In genomic region chr9:32906233-32906872, GRCm38 (mm10) we compare ENCODE assay signal across 8 mouse cellular contexts.
A peak's percentile ranks its signal among the peaks of the same experiment; 100 is the strongest.
DNase-seq lines count a peak whose midpoint lies in the region; ATAC-seq and TF ChIP-seq lines count a peak whose summit lies in the region.

No protein-coding gene starts in this region.

- H3K27me3 ChIP-seq in lung, postnatal 0 days (replicated peaks; ENCODE audit: insufficient read depth, low read length): no peaks in the 10 kb centered on the region

- no peak overlapping the region for H3K9ac ChIP-seq in lung, postnatal 0 days (replicated peaks; ENCODE audit: low read depth)

- H3K36me3 ChIP-seq in lung, postnatal 0 days (ENCODE audit: insufficient read depth, low read length): no peaks in the 10 kb centered on the region

- H3K27ac ChIP-seq in lung, postnatal 0 days (ENCODE audit: low read length): peak overlapping the region; percentile 33; the same call in 1 of the 2 replicates

- peak; percentile 32 for DNase-seq in adrenal gland, postnatal 14 days
- no peak for DNase-seq in adrenal gland, adult 18-20 months (ENCODE audit: low spot score in 2 of 2)
- peak; percentile 40 for DNase-seq in lung, postnatal 0 days (ENCODE audit: low spot score)
- no peak for DNase-seq in urinary bladder, postnatal 10 days (ENCODE audit: low spot score)
- no peak for DNase-seq in layer of hippocampus, adult 8-10 months (ENCODE audit: low spot score in 2 of 2)
- DNase-seq in ovary, postnatal 36 days (ENCODE audit: low spot score): no peak

- TF ChIP-seq EP300 in lung, postnatal 0 days (IDR thresholded peaks at IDR 0.05): peak; percentile 87

- no peaks in the 10 kb centered on the region for H3K4me1 ChIP-seq in lung, postnatal 0 days (ENCODE audit: insufficient read depth, low read depth, low read length)

- H3K4me3 ChIP-seq in lung, postnatal 0 days (ENCODE audit: low read depth, low read length): no peak overlapping the region

- H3K4me2 ChIP-seq in lung, postnatal 0 days (replicated peaks; ENCODE audit: low read depth, low read length): no peak overlapping the region

- ATAC-seq in activated CD4-positive, CD25-positive, alpha-beta regulatory T cell, adult 4 months: peak; percentile 57
- ATAC-seq in inflammation-experienced regulatory T-cells, adult 6 months: peak; percentile 70
- peak; percentile 49 for ATAC-seq in lung, postnatal 0 days

- WGBS in lung, postnatal 0 days: 35% methylated on average over 8 of the region's 8 CpGs

- no peaks in the 10 kb centered on the region for H3K9me3 ChIP-seq in lung, postnatal 0 days (ENCODE audit: low read length)

- no peak for TF ChIP-seq CTCF in lung, postnatal 0 days (IDR thresholded peaks at IDR 0.05)

Comparison
In these comparisons a context has a peak if more than half of its experiments do, and no peak if none do; other contexts are left out.
1. DNase-seq: peak in adrenal gland, postnatal 14 days (single experiment) and lung, postnatal 0 days (single experiment); none in adrenal gland, adult 18-20 months (0 of 2), urinary bladder, postnatal 10 days (single experiment), layer of hippocampus, adult 8-10 months (0 of 2) and ovary, postnatal 36 days (single experiment).
2. Peak in every context shown above with its lines, with median percentiles within 50 percentile points of each other: ATAC-seq.